ENCODE assay signal across 33 mouse cellular contexts in the genomic region with DNA sequence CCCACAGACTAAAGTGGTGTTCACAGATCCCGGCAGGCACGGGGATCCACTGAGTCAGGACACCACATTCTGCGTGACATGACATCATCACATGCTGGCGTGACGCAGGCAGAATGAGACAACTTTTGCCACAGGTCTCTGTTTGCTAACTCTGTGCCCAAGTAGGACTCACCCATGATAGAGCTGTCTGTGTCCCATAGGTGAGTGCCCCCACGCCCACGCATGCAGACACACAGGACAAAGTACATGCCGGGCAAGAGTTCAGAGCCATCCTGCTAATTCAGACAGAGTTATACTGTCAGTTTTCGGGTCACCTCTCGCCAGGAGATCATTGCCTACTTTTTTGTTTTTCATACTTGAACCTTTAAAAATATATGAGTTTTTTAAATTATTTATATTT. TPM values are rescaled to one million over a fixed set of nuclear protein-coding genes. Genes with fewer than 3 reads are reported as not detected.
"Had no signal": no experiment of that assay in that cellular context is flagged by ENCODE, and none has a peak within 500 bp of the region (broad histone marks: within the 10 kb centered on the region; RNA-seq: fewer than 3 reads in every experiment).

No protein-coding gene starts in this region.

- H3K27ac ChIP-seq: heart, adult 2 months; heart, embryonic 13.5 days; heart, embryonic 15.5 days; hindbrain, embryonic 13.5 days; hindbrain, embryonic 15.5 days; hindbrain, postnatal 0 days; kidney, embryonic 15.5 days; kidney, postnatal 0 days; left cerebral cortex, adult 2 months; limb, embryonic 10.5 days; limb, embryonic 12.5 days had no signal

- ATAC-seq: forebrain, postnatal 0 days; hindbrain, postnatal 0 days; intestine, embryonic 16.5 days had no signal

- H3K4me2 ChIP-seq: heart, embryonic 11.5 days; heart, embryonic 13.5 days; heart, embryonic 15.5 days; hindbrain, embryonic 13.5 days; hindbrain, embryonic 15.5 days; kidney, embryonic 15.5 days; limb, embryonic 12.5 days had no signal

- H3K4me1 ChIP-seq: heart, embryonic 13.5 days; kidney, embryonic 15.5 days had no signal

- DNase-seq: forebrain, postnatal 0 days; gastrocnemius, postnatal 14 days; gastrocnemius, postnatal 36 days; heart, adult 11 months; heart, adult 2 months; heart, postnatal 14 days; heart, postnatal 36 days; kidney, adult 11 months; kidney, adult 2 months; kidney, adult 9 months; kidney, postnatal 14 days; kidney, postnatal 36 days; layer of hippocampus, adult 9-11 months had no signal

- H3K27me3 ChIP-seq: heart, embryonic 13.5 days; heart, embryonic 15.5 days; hindbrain, embryonic 13.5 days; hindbrain, embryonic 15.5 days; kidney, embryonic 15.5 days; limb, embryonic 12.5 days had no signal

- H3K9ac ChIP-seq: forebrain, postnatal 0 days; heart, embryonic 13.5 days; heart, embryonic 15.5 days; hindbrain, embryonic 13.5 days; hindbrain, embryonic 15.5 days; kidney, embryonic 15.5 days; limb, embryonic 12.5 days had no signal

- H3K9me3 ChIP-seq: heart, embryonic 13.5 days; heart, embryonic 15.5 days; hindbrain, embryonic 13.5 days; hindbrain, embryonic 15.5 days; kidney, embryonic 15.5 days; limb, embryonic 10.5 days; limb, embryonic 12.5 days had no signal

- H3K4me3 ChIP-seq: heart, adult 2 months; heart, embryonic 13.5 days; heart, embryonic 15.5 days; hindbrain, embryonic 13.5 days; hindbrain, embryonic 15.5 days; kidney, embryonic 15.5 days; left cerebral cortex, adult 2 months; limb, embryonic 10.5 days; limb, embryonic 12.5 days had no signal

RNA-seq across cellular contexts. Expression of a gene that starts 27.8 kb away (rescaled TPM):
- total RNA-seq: heart, adult 2 months; heart, postnatal 14 days; heart, postnatal 36 days; hematopoietic stem cell, adult 5-6 weeks; layer of hippocampus, adult 18-20 months; layer of hippocampus, adult 8-10 months; layer of hippocampus, postnatal 14 days; left cerebral cortex, adult 2 months; left cerebral cortex, postnatal 14 days; left cerebral cortex, postnatal 36 days had no signal
- polyA plus RNA-seq: heart, embryonic 11.5 days; heart, postnatal 0 days; intestine, embryonic 14.5 days; intestine, embryonic 16.5 days; limb, embryonic 10.5 days had no signal
